Comparison of ENCODE assay signal across 11 mouse cellular contexts in genomic region chr7:114580426-114580825, GRCm38 (mm10). TPM values are rescaled to one million over a fixed set of nuclear protein-coding genes. Genes with fewer than 3 reads are reported as not detected.
DNase-seq lines count a peak whose midpoint lies in the region; ATAC-seq and TF ChIP-seq lines count a peak whose summit lies in the region.
"Had no signal": no experiment of that assay in that cellular context is flagged by ENCODE, and none has a peak within 500 bp of the region (broad histone marks: within the 10 kb centered on the region; RNA-seq: fewer than 3 reads in every experiment).

No protein-coding gene starts in this region.

- no peak overlapping the region for H3K9ac ChIP-seq in intestine, embryonic 14.5 days (ENCODE audit: low read length)
- no peak overlapping the region for H3K9ac ChIP-seq in intestine, embryonic 15.5 days
- H3K9ac ChIP-seq in ES-E14 (ENCODE audit: insufficient read depth, low read depth, low read length, poor library complexity, severe bottlenecking): no peak overlapping the region
- H3K9ac ChIP-seq in midbrain, postnatal 0 days (replicated peaks; ENCODE audit: low read length, poor library complexity, severe bottlenecking): no peak overlapping the region
- H3K9ac ChIP-seq: embryonic facial prominence, embryonic 15.5 days; liver, embryonic 15.5 days; stomach, embryonic 15.5 days had no signal

- H3K4me1 ChIP-seq in intestine, embryonic 14.5 days (replicated peaks; ENCODE audit: control insufficient read depth, insufficient read depth, low read length): no peaks in the 10 kb centered on the region
- H3K4me1 ChIP-seq in intestine, embryonic 15.5 days (replicated peaks): no peaks in the 10 kb centered on the region
- H3K4me1 ChIP-seq in ES-E14 (ENCODE audit: control insufficient read depth in 2 of 2, insufficient read depth in 2 of 2, low read length in 2 of 2, poor library complexity in 1 of 2): no peaks in the 10 kb centered on the region
- H3K4me1 ChIP-seq in midbrain, postnatal 0 days (ENCODE audit: insufficient read depth, low read length): no peaks in the 10 kb centered on the region
- H3K4me1 ChIP-seq: embryonic facial prominence, embryonic 15.5 days; liver, embryonic 15.5 days; stomach, embryonic 15.5 days had no signal

- no peak overlapping the region for H3K4me2 ChIP-seq in intestine, embryonic 14.5 days (ENCODE audit: low read length)
- H3K4me2 ChIP-seq in intestine, embryonic 15.5 days (replicated peaks): no peak overlapping the region
- no peak overlapping the region for H3K4me2 ChIP-seq in midbrain, postnatal 0 days (ENCODE audit: low read depth, low read length, poor library complexity, severe bottlenecking)
- H3K4me2 ChIP-seq: embryonic facial prominence, embryonic 15.5 days; liver, embryonic 15.5 days; stomach, embryonic 15.5 days had no signal

- no peaks in the 10 kb centered on the region for H3K27me3 ChIP-seq in intestine, embryonic 14.5 days (replicated peaks; ENCODE audit: control insufficient read depth, insufficient read depth, low read length)
- H3K27me3 ChIP-seq in intestine, embryonic 15.5 days (replicated peaks): no peaks in the 10 kb centered on the region
- no peaks in the 10 kb centered on the region for H3K27me3 ChIP-seq in midbrain, postnatal 0 days (ENCODE audit: insufficient read depth, low read length)
- H3K27me3 ChIP-seq: embryonic facial prominence, embryonic 15.5 days; liver, embryonic 15.5 days; stomach, embryonic 15.5 days had no signal

- in situ Hi-C loops in ES-E14 (cut with MboI; ENCODE audit: low sequenced_read_pairs in 2 of 2, unreplicated experiment in 2 of 2): loop anchor here in 1 of 2 experiments (10.0 kb wide), 1 partner anchor 234 kb away; no protein-coding TSS in a partner anchor

- H3K27ac ChIP-seq in intestine, embryonic 14.5 days (ENCODE audit: low read depth): no peak overlapping the region
- no peak overlapping the region for H3K27ac ChIP-seq in intestine, embryonic 15.5 days
- no peak overlapping the region for H3K27ac ChIP-seq in ES-E14 (ENCODE audit: insufficient read depth, low read depth, low read length, poor library complexity, severe bottlenecking)
- H3K27ac ChIP-seq in midbrain, postnatal 0 days (ENCODE audit: low read depth, low read length): no peak overlapping the region
- H3K27ac ChIP-seq: embryonic facial prominence, embryonic 15.5 days; liver, embryonic 15.5 days; stomach, embryonic 15.5 days had no signal

- intact Hi-C loops in gastrocnemius, postnatal 14 days (cut with DNase I; ENCODE audit: low total_unique reads): no loop called here

- DNase-seq in intestine, embryonic 14.5 days (ENCODE audit: low spot score): peak; percentile 69
- DNase-seq in ES-E14 (ENCODE audit: low read depth, low spot score) (peak; percentile 43), MN1 (ENCODE audit: low spot score) (no peak)
- DNase-seq in c-Kit-positive CD71-negative TER-119-negative erythroid progenitor cells, embryonic 14.5 days (ENCODE audit: low read depth): peak; percentile 31
- peak; percentile 20 for DNase-seq in gastrocnemius, postnatal 14 days
- peak; percentile 33 to 79 for DNase-seq in layer of hippocampus, postnatal 14 days (ENCODE audit: low spot score in 2 of 2)
- DNase-seq in midbrain, postnatal 0 days (ENCODE audit: low spot score): peak; percentile 85

- 3% methylated on average over 4 of the region's 4 CpGs for WGBS in intestine, embryonic 14.5 days
- 6% methylated on average over 4 of the region's 4 CpGs for WGBS in intestine, embryonic 15.5 days
- 5% methylated on average over 4 of the region's 4 CpGs for WGBS in midbrain, postnatal 0 days

- TF ChIP-seq CTCF in midbrain, postnatal 0 days (IDR thresholded peaks at IDR 0.05): peak; percentile 91

- no peaks in the 10 kb centered on the region for H3K9me3 ChIP-seq in intestine, embryonic 14.5 days (ENCODE audit: control insufficient read depth, low read length)
- H3K9me3 ChIP-seq in intestine, embryonic 15.5 days: no peaks in the 10 kb centered on the region
- no peaks in the 10 kb centered on the region for H3K9me3 ChIP-seq in ES-E14 (ENCODE audit: control insufficient read depth, insufficient read depth, low read depth, low read length)
- H3K9me3 ChIP-seq in midbrain, postnatal 0 days (ENCODE audit: low read length): no peaks in the 10 kb centered on the region
- H3K9me3 ChIP-seq: embryonic facial prominence, embryonic 15.5 days; liver, embryonic 15.5 days; stomach, embryonic 15.5 days had no signal

- H3K36me3 ChIP-seq in intestine, embryonic 14.5 days (ENCODE audit: control insufficient read depth, insufficient read depth, low read length): no peaks in the 10 kb centered on the region
- H3K36me3 ChIP-seq in intestine, embryonic 15.5 days: no peaks in the 10 kb centered on the region
- H3K36me3 ChIP-seq in ES-E14 (ENCODE audit: control insufficient read depth, insufficient read depth, low read length, poor library complexity, severe bottlenecking): no peaks in the 10 kb centered on the region
- no peaks in the 10 kb centered on the region for H3K36me3 ChIP-seq in midbrain, postnatal 0 days (ENCODE audit: insufficient read depth, low read length)
- H3K36me3 ChIP-seq: embryonic facial prominence, embryonic 15.5 days; liver, embryonic 15.5 days; stomach, embryonic 15.5 days had no signal

- ATAC-seq in intestine, embryonic 14.5 days (replicated peaks; ENCODE audit: low FRiP score, low TSS enrichment, low read depth): no peak
- ATAC-seq in intestine, embryonic 15.5 days: no peak
- ATAC-seq in midbrain, postnatal 0 days (ENCODE audit: low FRiP score): no peak

- H3K4me3 ChIP-seq in intestine, embryonic 14.5 days (ENCODE audit: low read depth, low read length): no peak overlapping the region
- no peak overlapping the region for H3K4me3 ChIP-seq in intestine, embryonic 15.5 days (replicated peaks)
- H3K4me3 ChIP-seq in ES-E14 (ENCODE audit: insufficient read depth in 1 of 2, low read depth in 1 of 2, low read length in 2 of 2, poor library complexity in 1 of 2, severe bottlenecking in 1 of 2): no peak overlapping the region
- no peak overlapping the region for H3K4me3 ChIP-seq in midbrain, postnatal 0 days (ENCODE audit: low read depth, low read length)
- H3K4me3 ChIP-seq: embryonic facial prominence, embryonic 15.5 days; liver, embryonic 15.5 days; stomach, embryonic 15.5 days had no signal

TF ChIP-seq in ES-E14, 5 proteins besides CTCF, POLR2A, EP300 and RAD21:
- TF ChIP-seq ZC3H11A (IDR thresholded peaks at IDR 0.05; ENCODE audit: borderline replicate concordance, low read depth, low read length) (peak; percentile 70), CHD2 (IDR thresholded peaks at IDR 0.05; ENCODE audit: low read depth, low read length) (no peak)

RNA-seq across cellular contexts. Expression of gene Cyp2r1, which starts 17.7 kb away (rescaled TPM):
- polyA plus RNA-seq in intestine, embryonic 14.5 days (2014; fragmentation: Nextera tagmentation; extraction: Ambion mirVana): 2.4 and 2.7 TPM in 2 replicates
- polyA plus RNA-seq in intestine, embryonic 15.5 days (2015; fragmentation: Nextera tagmentation; extraction: Ambion mirVana): 1.6 and 2.0 TPM in 2 replicates
- 0.32 and 0.76 TPM in 2 replicates for total RNA-seq in ES-E14 (2012; rRNA removed)
- under 1 TPM; 0.45 to 0.47 TPM for total RNA-seq in gastrocnemius, postnatal 14 days (2021)
- 1 to 10 TPM; 1.3 to 1.6 TPM for total RNA-seq in layer of hippocampus, postnatal 14 days (2021)
- 3.1 and 4.4 TPM in 2 replicates for total RNA-seq in midbrain, postnatal 0 days (2014; rRNA removed)
- 1.4 and 1.6 TPM in 2 replicates for polyA plus RNA-seq in midbrain, postnatal 0 days (2015; fragmentation: Nextera tagmentation; extraction: Ambion mirVana)

RNA-seq across cellular contexts. Expression of gene Calca, which starts 55.7 kb away (rescaled TPM):
- polyA plus RNA-seq in intestine, embryonic 14.5 days (2014; fragmentation: Nextera tagmentation; extraction: Ambion mirVana): 1.2 and 2.4 TPM in 2 replicates
- 1.7 and 2.7 TPM in 2 replicates for polyA plus RNA-seq in intestine, embryonic 15.5 days (2015; fragmentation: Nextera tagmentation; extraction: Ambion mirVana)
- 30.6 and 81.7 TPM in 2 replicates for total RNA-seq in ES-E14 (2012; rRNA removed)
- not detected for total RNA-seq in gastrocnemius, postnatal 14 days (2021)
- 1 to 10 TPM; 2.4 to 2.7 TPM for total RNA-seq in layer of hippocampus, postnatal 14 days (2021)
- 9.6 and 11.5 TPM in 2 replicates for total RNA-seq in midbrain, postnatal 0 days (2014; rRNA removed)
- polyA plus RNA-seq in midbrain, postnatal 0 days (2015; fragmentation: Nextera tagmentation; extraction: Ambion mirVana): 7.2 and 12.0 TPM in 2 replicates
